Mouse (Mus musculus) hindbrain, postnatal 0 days (tissue): ENCODE data around the gene Snap47. TPM values are rescaled to one million over a fixed set of nuclear protein-coding genes. Genes with fewer than 3 reads are reported as not detected.

ENCODE experiments used
- ATAC-seq: fragments of 200-750 bp; cut with Nextera tagmentation; 2 replicates; pipeline ENCODE4 v1.8.0; 2017; ENCODE audit warnings: mild to moderate bottlenecking, moderate TSS enrichment, moderate library complexity
- DNase-seq: peaks from one replicate; pipeline ENCODE4 v3.0.0-alpha.2; 2015; ENCODE audit warnings: low spot score
- H3K27ac ChIP-seq: fragments of 300-500 bp; sonication (generic); 2 replicates; pipeline ENCODE4 v1.5.1; 2014; ENCODE audit warnings: mild to moderate bottlenecking
- H3K27me3 ChIP-seq: fragments of 300-500 bp; sonication (generic); 2 replicates; pipeline ENCODE4 v1.6.1; 2014; ENCODE audit warnings: low read length, mixed read lengths; ENCODE audit not compliant: insufficient read depth
- H3K36me3 ChIP-seq: fragments of 300-500 bp; sonication (generic); 2 replicates; pipeline ENCODE4 v1.6.1; 2014; ENCODE audit warnings: low read length, mixed read lengths; ENCODE audit not compliant: insufficient read depth
- H3K4me1 ChIP-seq: fragments of 300-500 bp; sonication (generic); 2 replicates; pipeline ENCODE4 v1.6.1; 2014; ENCODE audit warnings: antibody characterized with exemption, low read length, mixed read lengths; ENCODE audit not compliant: insufficient read depth
- H3K4me2 ChIP-seq: fragments of 300-500 bp; sonication (generic); 2 replicates; pipeline ENCODE4 v1.6.1; 2014; ENCODE audit warnings: low read depth, mild to moderate bottlenecking, low read length, moderate library complexity, mixed read lengths
- H3K4me3 ChIP-seq: fragments of 300-500 bp; sonication (generic); 2 replicates; pipeline ENCODE4 v1.5.1; 2014; ENCODE audit warnings: low read length
- H3K9ac ChIP-seq: fragments of 300-500 bp; sonication (generic); replicated peaks from 2 replicates; pipeline ENCODE4 v1.6.1; 2014; ENCODE audit warnings: mild to moderate bottlenecking, low read length, moderate library complexity, mixed read lengths
- H3K9me3 ChIP-seq: fragments of 300-500 bp; sonication (generic); 2 replicates; pipeline ENCODE4 v1.6.1; 2016; ENCODE audit warnings: low read length, mixed read lengths
- CTCF ChIP-seq: IDR thresholded peaks from 2 replicates; pipeline ENCODE4 v1.5.1; 2016; ENCODE audit warnings: antibody characterized with exemption, control low read depth, low read depth
- WGBS: fragments of 180-500 bp; shearing (Covaris S2); extraction: QIAGEN DNeasy Blood & Tissue Kit; methylation state at CpG from one replicate; pipeline ENCODE4 v1.1.7; 2014; 5-methylcytosine and 5-hydroxymethylcytosine counted together
- polyA plus RNA-seq: library from polyadenylated mRNA; unstranded; fragments of >200 nt; fragmentation: Nextera tagmentation; extraction: Ambion mirVana; gene quantifications from 2 replicates; pipeline ENCODE4 v1.2.1, GENCODE M21; 2015
- total RNA-seq: library from RNA; depleted of rRNA; stranded (reverse); fragments of >200 nt; gene quantifications from 2 replicates; pipeline ENCODE4 v1.2.3, GENCODE M21; 2014; rRNA removed

The Snap47 gene
- total and polyA plus RNA-seq, 2 experiments from 2014 or later, result 406 to 537 TPM

- H3K9ac ChIP-seq, result no peak overlapping the region
- no peak for TF ChIP-seq CTCF
- H3K4me1 ChIP-seq, result no peaks in the 10 kb centered on the region
- H3K36me3 ChIP-seq, result no peaks in the 10 kb centered on the region
- WGBS, result 87% methylated on average over 9 of the region's 9 CpGs
- DNase-seq, result no peak
- no peak overlapping the region for H3K4me2 ChIP-seq
- H3K9me3 ChIP-seq, result no peaks in the 10 kb centered on the region
- ATAC-seq, result no peak
- H3K27ac ChIP-seq, result no peak overlapping the region
- H3K4me3 ChIP-seq, result no peak overlapping the region
- H3K27me3 ChIP-seq, result no peaks in the 10 kb centered on the region
Measured at GRCm38 (mm10) chr11:59361291-59361690, 89.7 kb downstream of the Snap47 start.

Other genes with a start within 250 kb of the Snap47 start
- 88.3 and 90.6 TPM in 2 replicates for gene Mrpl55, start 248.7 kb downstream of the Snap47 start, total RNA-seq
- 119 and 123 TPM in 2 replicates for gene Mrpl55, start 248.7 kb downstream of the Snap47 start, polyA plus RNA-seq
- gene 2310033P09Rik, start 242.9 kb downstream of the Snap47 start, total RNA-seq, result 4.3 and 4.7 TPM in 2 replicates
- 24.8 and 29.2 TPM in 2 replicates for gene 2310033P09Rik, start 242.9 kb downstream of the Snap47 start, polyA plus RNA-seq
- gene Arf1, start 222.9 kb downstream of the Snap47 start, total RNA-seq, result 352 and 363 TPM in 2 replicates
- 609 and 632 TPM in 2 replicates for gene Arf1, start 222.9 kb downstream of the Snap47 start, polyA plus RNA-seq
- gene Wnt3a, start 160.4 kb downstream of the Snap47 start, total RNA-seq, result 0.61 and 0.68 TPM in 2 replicates
- 0.31 and 0.44 TPM in 2 replicates for gene Wnt3a, start 160.4 kb downstream of the Snap47 start, polyA plus RNA-seq
- 2.8 and 4.5 TPM in 2 replicates for gene Wnt9a, start 144.3 kb downstream of the Snap47 start, total RNA-seq
- 2.1 and 2.3 TPM in 2 replicates for gene Wnt9a, start 144.3 kb downstream of the Snap47 start, polyA plus RNA-seq
- not detected in 2 replicates for gene Prss38, start 75.5 kb downstream of the Snap47 start, total RNA-seq
- gene Prss38, start 75.5 kb downstream of the Snap47 start, polyA plus RNA-seq, result not detected in 2 replicates
- gene Jmjd4, start 1.1 kb downstream of the Snap47 start, total RNA-seq, result 35.5 and 37.5 TPM in 2 replicates
- gene Jmjd4, start 1.1 kb downstream of the Snap47 start, polyA plus RNA-seq, result 21.2 and 22.9 TPM in 2 replicates
- 6.6 and 7.3 TPM in 2 replicates for gene Zfp867, start 21.3 kb upstream of the Snap47 start, total RNA-seq
- 6.1 and 6.9 TPM in 2 replicates for gene Zfp867, start 21.3 kb upstream of the Snap47 start, polyA plus RNA-seq
- gene Zkscan17, start 75.6 kb upstream of the Snap47 start, total RNA-seq, result 21.1 and 27.2 TPM in 2 replicates
- 14.3 and 15.1 TPM in 2 replicates for gene Zkscan17, start 75.6 kb upstream of the Snap47 start, polyA plus RNA-seq
- 0.29 and 0.31 TPM in 2 replicates for gene Nlrp3, start 90.4 kb upstream of the Snap47 start, total RNA-seq
- gene Nlrp3, start 90.4 kb upstream of the Snap47 start, polyA plus RNA-seq, result 0.13 and 0.23 TPM in 2 replicates
- not detected in 2 replicates for gene Olfr222, start 125.0 kb upstream of the Snap47 start, total RNA-seq
- not detected in 2 replicates for gene Olfr222, start 125.0 kb upstream of the Snap47 start, polyA plus RNA-seq
- not detected in 2 replicates for gene Olfr223, start 142.1 kb upstream of the Snap47 start, total RNA-seq
- gene Olfr223, start 142.1 kb upstream of the Snap47 start, polyA plus RNA-seq, result not detected in 2 replicates
- 149 and 178 TPM in 2 replicates for gene Mprip, start 210.1 kb upstream of the Snap47 start, total RNA-seq
- gene Mprip, start 210.1 kb upstream of the Snap47 start, polyA plus RNA-seq, result 54.7 and 57.8 TPM in 2 replicates